Mouse (Mus musculus) urinary bladder, adult 18-20 months (tissue): ENCODE measurements around the gene Tgfbr1.
"Not testable (repeated sequence)": the region's sequence is repeated elsewhere in the genome, so short reads cannot be mapped to it uniquely, and the experiment has no call there.

ENCODE experiments used
- DNase-seq, 2 experiments: peaks; one replicate each; pipeline ENCODE4 v3.0.0; 2022; ENCODE audit warnings: low spot score in 2 of 2, mixed read lengths in 2 of 2

The Tgfbr1 gene

GRCm38 (mm10) chr4:47349759-47350158, 3.3 kb upstream of the Tgfbr1 start:
- no peak for DNase-seq

- peak; percentile 39 to 52 for DNase-seq
Measured at GRCm38 (mm10) chr4:47351386-47352049, 1.5 kb upstream of the Tgfbr1 start.

GRCm38 (mm10) chr4:47352061-47352661, 861 bp upstream of the Tgfbr1 start:
- DNase-seq, result peak; percentile 33 to 57

GRCm38 (mm10) chr4:47353416-47354111, 542 bp downstream of the Tgfbr1 start:
- peak in 1 of 2 experiments; percentile 65 for DNase-seq

GRCm38 (mm10) chr4:47354304-47354703, 1.3 kb downstream of the Tgfbr1 start:
- DNase-seq, result no peak

- no peak for DNase-seq
Measured at GRCm38 (mm10) chr4:47362662-47363061, 9.6 kb downstream of the Tgfbr1 start.

GRCm38 (mm10) chr4:47363134-47363533, 10.1 kb downstream of the Tgfbr1 start:
- no peak for DNase-seq

- DNase-seq, result no peak
Measured at GRCm38 (mm10) chr4:47368717-47369116, 15.7 kb downstream of the Tgfbr1 start.

- DNase-seq, result no peak
Measured at GRCm38 (mm10) chr4:47378716-47379115, 25.7 kb downstream of the Tgfbr1 start.

- no peak for DNase-seq
Measured at GRCm38 (mm10) chr4:47382426-47382825, 29.4 kb downstream of the Tgfbr1 start.

- DNase-seq, result not testable (repeated sequence)
Measured at GRCm38 (mm10) chr4:47391926-47392325, 38.9 kb downstream of the Tgfbr1 start.

- DNase-seq, result no peak
Measured at GRCm38 (mm10) chr4:47396251-47396650, 43.2 kb downstream of the Tgfbr1 start.

GRCm38 (mm10) chr4:47397951-47398687, 45.1 kb downstream of the Tgfbr1 start:
- DNase-seq, result no peak

GRCm38 (mm10) chr4:47399824-47400223, 46.8 kb downstream of the Tgfbr1 start:
- DNase-seq, result no peak

GRCm38 (mm10) chr4:47400314-47400713, 47.3 kb downstream of the Tgfbr1 start:
- no peak for DNase-seq

- DNase-seq, result no peak
Measured at GRCm38 (mm10) chr4:47402200-47402599, 49.2 kb downstream of the Tgfbr1 start.

GRCm38 (mm10) chr4:47404536-47404935, 51.5 kb downstream of the Tgfbr1 start:
- DNase-seq, result no peak

- no peak for DNase-seq
Measured at GRCm38 (mm10) chr4:47407161-47407560, 54.1 kb downstream of the Tgfbr1 start.

- DNase-seq, result no peak
Measured at GRCm38 (mm10) chr4:47417871-47418270, 64.8 kb downstream of the Tgfbr1 start.

GRCm38 (mm10) chr4:47419268-47419973, 66.4 kb downstream of the Tgfbr1 start:
- DNase-seq, result no peak

- no peak for DNase-seq
Measured at GRCm38 (mm10) chr4:47420191-47420590, 67.2 kb downstream of the Tgfbr1 start.

- no peak for DNase-seq
Measured at GRCm38 (mm10) chr4:47422194-47422593, 69.2 kb downstream of the Tgfbr1 start.
